Mouse (Mus musculus) adrenal gland, postnatal 36 days (tissue): ENCODE results near the gene Vmn1r151. TPM values are rescaled to one million over a fixed set of nuclear protein-coding genes. Genes with fewer than 3 reads are reported as not detected.
"Not testable (repeated sequence)": the region's sequence is repeated elsewhere in the genome, so short reads cannot be mapped to it uniquely, and the experiment has no call there.

Experiments used
- DNase-seq, 2 experiments: peaks; one replicate each; pipeline ENCODE4 v3.0.0; 2021; ENCODE audit warnings: mixed read lengths in 1 of 2
- long read RNA-seq, 2 experiments: library from polyadenylated mRNA; stranded (forward); transcript quantifications; one replicate each; pipeline ENCODE4 v2.0.0; 2021; ENCODE audit warnings: borderline sequencing depth in 2 of 2
- total RNA-seq, 2 experiments: library from RNA; stranded (reverse); gene quantifications; 2 replicates each; pipeline ENCODE4 v1.2.3; 2021

Gene Vmn1r151
- not detected for total RNA-seq
- long read RNA-seq, experiment 1 = 0 reads
- long read RNA-seq, experiment 2 = 0 reads

DNA sequence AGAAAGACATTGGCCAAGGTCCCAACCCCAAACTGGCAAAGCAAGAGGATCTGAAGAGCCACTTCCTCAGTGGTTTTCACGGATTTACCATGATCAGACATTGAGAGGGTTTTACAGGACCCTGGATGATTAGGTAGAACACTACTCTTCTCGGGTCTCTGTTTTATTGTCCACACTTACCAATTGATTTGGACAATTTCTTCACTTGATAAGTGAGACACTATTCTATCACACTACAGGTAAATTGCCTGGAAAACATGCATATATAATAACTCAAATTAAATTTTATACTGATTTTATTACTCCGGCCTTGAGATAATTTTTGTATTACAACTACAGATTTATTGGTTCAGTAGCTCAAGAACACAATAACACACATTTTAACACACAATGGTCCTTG lies at the start of gene Vmn1r151:
TSS of gene Vmn1r151 (minus strand) at position 101 of the 400 bp plus-strand sequence.
- not testable (repeated sequence) for DNase-seq

DNA sequence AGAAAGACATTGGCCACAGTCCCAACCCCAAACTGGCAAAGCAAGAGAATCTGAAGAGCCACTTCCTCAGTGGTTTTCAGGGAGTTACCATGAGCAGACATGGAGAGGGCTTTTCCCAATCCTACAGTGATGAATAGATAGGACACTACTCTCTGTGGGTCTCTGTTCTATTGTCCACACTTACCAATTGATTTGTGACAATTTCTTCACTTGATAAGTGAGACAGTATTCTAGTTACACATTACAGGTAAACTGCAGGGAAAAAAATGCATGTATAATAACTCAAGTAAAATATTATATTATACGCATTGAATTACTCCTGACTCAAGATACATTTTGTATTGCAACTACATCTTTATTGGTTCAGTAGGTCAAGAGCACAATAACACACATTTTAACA lies 35.3 kb upstream of the Vmn1r151 start, which contains the start of gene Gm8677:
TSS of gene Gm8677 (minus strand) at position 101 of the 400 bp plus-strand sequence.
- not testable (repeated sequence) for DNase-seq

DNA sequence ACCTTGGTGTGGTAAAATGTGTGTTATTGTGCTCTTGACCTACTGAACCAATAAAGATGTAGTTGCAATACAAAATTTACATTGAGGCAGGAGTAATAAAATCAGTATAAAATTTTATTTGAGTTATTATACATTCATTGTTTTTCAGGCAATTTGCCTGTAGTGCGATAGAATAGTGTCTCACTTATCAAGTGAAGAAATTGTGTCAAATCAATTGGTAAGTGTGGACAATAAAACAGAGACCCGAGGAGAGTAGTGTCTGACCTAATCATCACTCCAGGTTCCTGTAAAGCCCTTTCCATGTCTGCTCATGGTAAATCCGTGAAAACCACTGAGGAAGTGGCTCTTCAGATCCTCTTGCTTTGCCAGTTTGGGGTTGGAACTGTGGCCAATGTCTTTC lies 23.2 kb upstream of the Vmn1r151 start, which contains the start of gene Vmn1r152:
TSS of gene Vmn1r152 (plus strand) at position 301 of the 400 bp plus-strand sequence.
- DNase-seq = not testable (repeated sequence)

DNA sequence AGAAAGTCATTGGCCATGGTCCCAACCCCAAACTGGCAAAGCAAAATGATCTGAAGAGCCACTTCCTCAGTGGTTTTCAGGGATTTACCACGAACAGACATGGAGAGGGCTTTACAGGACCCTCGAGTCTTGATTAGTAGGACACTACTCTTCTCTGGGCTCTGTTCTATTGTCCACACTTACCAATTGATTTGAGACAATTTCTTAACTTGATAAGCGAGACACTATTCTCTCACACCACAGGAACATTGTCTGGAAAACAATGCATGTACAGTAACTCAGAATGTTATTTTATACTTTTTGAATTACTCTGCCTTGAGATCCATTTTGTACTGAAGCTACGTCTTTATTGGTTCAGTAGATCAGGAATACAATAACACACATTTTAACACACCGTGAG lies 35.5 kb downstream of the Vmn1r151 start, which contains the start of gene Gm10665:
TSS of gene Gm10665 (minus strand) at position 101 of the 400 bp plus-strand sequence.
- DNase-seq = not testable (repeated sequence)

Other genes with a start within 250 kb of the Vmn1r151 start
- gene Gm4187, start 170.0 kb downstream of the Vmn1r151 start, total RNA-seq = not detected
- not detected for gene Gm8660, start 128.6 kb downstream of the Vmn1r151 start, total RNA-seq
- gene Vmn1r148, start 86.1 kb downstream of the Vmn1r151 start, total RNA-seq = not detected
- gene Vmn1r149, start 61.4 kb downstream of the Vmn1r151 start, total RNA-seq = not detected
- not detected for gene Gm10665, start 35.6 kb downstream of the Vmn1r151 start, total RNA-seq
- not detected for gene Vmn1r152, start 23.3 kb upstream of the Vmn1r151 start, total RNA-seq
- gene Gm8677, start 35.2 kb upstream of the Vmn1r151 start, total RNA-seq = not detected
- gene Gm4201, start 65.7 kb upstream of the Vmn1r151 start, total RNA-seq = not detected
- not detected for gene Gm4565, start 88.4 kb upstream of the Vmn1r151 start, total RNA-seq
- gene Vmn1r155, start 158.3 kb upstream of the Vmn1r151 start, total RNA-seq = not detected
- not detected for gene Gm8693, start 192.6 kb upstream of the Vmn1r151 start, total RNA-seq
- not detected for gene Gm4567, start 220.0 kb upstream of the Vmn1r151 start, total RNA-seq